Mouse (Mus musculus) heart, postnatal 36 days (tissue): Measurements from ENCODE around the gene Pdrg1. TPM values are rescaled to one million over a fixed set of nuclear protein-coding genes. Genes with fewer than 3 reads are reported as not detected.
A peak's percentile ranks its signal among the peaks of the same experiment; 100 is the strongest.

Source experiments
- DNase-seq, 2 experiments: peaks; one replicate each; pipeline ENCODE4 v3.0.0; 2021 to 2022
- intact Hi-C: fragments of 180-260 bp; cut with DNase I; formaldehyde crosslinking; loops from one replicate; pipeline ENCODE4 v1.15.1; 2025
- total RNA-seq, 2 experiments: library from RNA; stranded (reverse); gene quantifications; 2 replicates each; pipeline ENCODE4 v1.2.3; 2021

Gene Pdrg1
- total RNA-seq, 2 experiments from 2014 or later = 120 to 130 TPM

- intact Hi-C loops = no loop called here
These were observed 53.0 kb downstream of the Pdrg1 start, which contains the start of gene Ttll9 for GRCm38 (mm10) chr2:152962091-152962793. Gene Ttll9, plus strand, starts transcription at chr2:152962485.

More at GRCm38 (mm10) chr2:152962091-152962793, 53.0 kb downstream of the Pdrg1 start, which contains the start of gene Ttll9:
- peak; percentile 45 to 60 for DNase-seq

Other genes starting within 250 kb of the Pdrg1 start
- 10 to 100 TPM; 52.5 to 73.5 TPM for gene Bcl2l1, start 183.7 kb downstream of the Pdrg1 start, total RNA-seq
- 1 to 10 TPM in 1 of 2 experiments, under 1 TPM in 1; 0.89 to 1.6 TPM for gene Tpx2, start 167.5 kb downstream of the Pdrg1 start, total RNA-seq
- gene Mylk2, start 104.1 kb downstream of the Pdrg1 start, total RNA-seq = under 1 TPM in 1 of 2 experiments, not detected in 1; 0.22 TPM
- gene Foxs1, start 82.2 kb downstream of the Pdrg1 start, total RNA-seq = 1 to 10 TPM; 2.8 to 3.6 TPM
- not detected for gene Dusp15, start 63.7 kb downstream of the Pdrg1 start, total RNA-seq
- gene Ttll9, start 52.9 kb downstream of the Pdrg1 start, total RNA-seq = not detected
- not detected for gene Xkr7, start 16.4 kb upstream of the Pdrg1 start, total RNA-seq
- gene Ccm2l, start 50.5 kb upstream of the Pdrg1 start, total RNA-seq = 10 to 100 TPM; 16.0 to 23.1 TPM
- gene Hck, start 93.0 kb upstream of the Pdrg1 start, total RNA-seq = 1 to 10 TPM; 1.7 to 1.9 TPM
- gene Tm9sf4, start 145.9 kb upstream of the Pdrg1 start, total RNA-seq = 10 to 100 TPM; 48.6 to 52.9 TPM
- 1 to 10 TPM; 1.0 to 1.6 TPM for gene Tspyl3, start 210.0 kb upstream of the Pdrg1 start, total RNA-seq
- gene Plagl2, start 226.0 kb upstream of the Pdrg1 start, total RNA-seq = 1 to 10 TPM; 4.0 to 4.2 TPM
- gene Pofut1, start 226.1 kb upstream of the Pdrg1 start, total RNA-seq = 10 to 100 TPM; 13.7 to 14.6 TPM